Mouse (Mus musculus): ENCODE data around the gene 2410004B18Rik. TPM values are rescaled to one million over a fixed set of nuclear protein-coding genes. Genes with fewer than 3 reads are reported as not detected.
"Not testable (repeated sequence)": the region's sequence is repeated elsewhere in the genome, so short reads cannot be mapped to it uniquely, and the experiment has no call there.

The 2410004B18Rik gene
- 10 to 100 TPM; 15.0 to 22.4 TPM for total RNA-seq (2021)
- long read RNA-seq, experiment 1, transcript 2410004B18Rik-202 (4 exons, 1,644 nt) = minor isoform, 9 of 26 reads
- long read RNA-seq, experiment 1, transcript 2410004B18Rik-201 (3 exons, 1,547 nt) = major isoform, 13 of 26 reads
- long read RNA-seq, experiment 1, partial matches to known transcripts = 0 of 26 reads
- long read RNA-seq, experiment 1, other reads (novel, unspliced or antisense) = 1 of 26 reads
- long read RNA-seq, experiment 2, transcript 2410004B18Rik-201 (3 exons, 1,547 nt) = major isoform, 16 of 31 reads
- long read RNA-seq, experiment 2, transcript 2410004B18Rik-202 (4 exons, 1,644 nt) = minor isoform, 8 of 31 reads
- long read RNA-seq, experiment 2, partial matches to known transcripts = 1 of 31 reads
- long read RNA-seq, experiment 2, other reads (novel, unspliced or antisense) = 2 of 31 reads

GRCm38 (mm10) chr3:145937505-145938404 is at the start of gene 2410004B18Rik:
2410004B18Rik (plus strand) TSS chr3:145938014.
- peak; percentile 88 to 91 for DNase-seq (ENCODE audit: low spot score in 2 of 2)

DNA sequence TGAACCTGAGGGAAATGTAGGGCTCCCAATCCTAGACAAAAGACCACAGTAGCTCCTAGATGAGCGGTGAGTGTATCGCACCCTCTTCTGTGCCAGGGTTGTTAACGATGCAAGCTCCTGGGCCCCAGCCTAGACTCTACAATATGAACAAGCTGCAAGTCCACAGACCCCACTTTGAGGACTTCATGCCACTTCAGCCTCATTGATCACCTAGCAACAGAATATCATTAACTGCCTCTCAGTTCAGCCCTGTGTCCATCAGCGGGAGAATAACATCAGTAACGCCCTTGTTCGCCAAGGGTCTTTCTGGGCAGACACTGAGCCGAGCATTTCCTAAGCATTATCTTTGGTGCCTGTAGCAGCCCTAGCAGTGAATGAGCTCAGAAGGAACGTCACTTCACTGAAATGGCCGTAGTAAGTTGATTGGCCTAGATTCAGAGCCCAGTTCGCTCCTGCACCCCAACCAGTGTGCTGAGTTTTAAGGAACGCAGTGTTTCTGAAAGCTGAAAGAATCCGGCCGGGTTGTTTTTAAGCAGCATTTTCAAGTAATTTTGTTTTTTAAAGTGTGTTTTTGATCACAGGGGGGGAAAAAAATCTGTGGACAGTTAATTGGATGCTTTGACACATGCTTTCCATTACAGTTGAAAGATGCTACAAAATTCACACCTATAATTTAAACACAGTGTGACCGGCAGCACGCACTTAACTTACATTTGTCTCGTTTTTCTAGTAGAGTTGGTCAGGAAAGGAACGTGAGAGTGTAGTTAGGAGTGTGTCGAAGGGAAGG is 47.3 kb upstream of the 2410004B18Rik start:
- no peak for DNase-seq (ENCODE audit: low spot score in 2 of 2)

GRCm38 (mm10) chr3:145892451-145892850 is 45.4 kb upstream of the 2410004B18Rik start:
- DNase-seq (ENCODE audit: low spot score in 2 of 2) = no peak

DNA sequence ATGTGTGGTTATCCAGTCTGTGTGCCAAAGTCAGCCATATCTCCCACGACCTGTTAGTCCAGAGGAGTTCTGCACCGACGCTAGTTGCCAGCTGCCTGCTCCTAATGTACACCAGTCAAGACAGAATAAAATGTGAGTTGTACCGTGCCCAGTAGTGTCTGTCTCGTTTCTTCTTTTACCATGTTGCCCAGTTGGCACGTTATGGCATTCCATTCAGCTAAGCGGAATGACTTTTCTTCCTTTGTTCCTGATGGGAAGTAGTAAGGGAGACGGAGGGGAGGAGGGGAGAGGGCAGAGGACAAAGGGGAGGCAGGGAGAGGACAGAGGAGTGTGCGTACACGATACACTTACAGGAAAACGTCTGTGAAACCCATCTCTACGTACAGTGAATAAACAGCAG is 43.7 kb upstream of the 2410004B18Rik start:
- DNase-seq (ENCODE audit: low spot score in 2 of 2) = no peak

DNA sequence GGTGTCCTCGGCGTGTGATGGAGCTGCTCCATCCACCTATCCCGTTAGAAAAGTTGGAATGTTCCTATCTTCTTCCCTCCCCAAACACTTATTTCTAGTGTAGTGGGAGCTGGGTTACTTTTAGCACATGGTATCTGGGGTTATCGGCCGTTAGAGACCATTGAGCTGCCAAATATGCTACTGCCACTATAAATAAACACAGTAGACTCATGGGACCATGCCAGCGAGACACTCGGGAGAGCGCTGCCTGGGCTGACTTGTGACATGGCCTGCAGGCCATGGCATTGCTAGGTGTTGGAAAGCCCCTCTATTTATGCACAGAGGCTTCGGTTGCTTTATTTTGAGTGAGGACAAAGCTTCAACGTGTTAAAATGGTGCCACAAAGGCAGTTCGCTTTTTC is 40.1 kb upstream of the 2410004B18Rik start:
- DNase-seq (ENCODE audit: low spot score in 2 of 2) = no peak

- DNase-seq (ENCODE audit: low spot score in 2 of 2) = no peak
Measured at GRCm38 (mm10) chr3:145899832-145900231, 38.0 kb upstream of the 2410004B18Rik start.

DNA sequence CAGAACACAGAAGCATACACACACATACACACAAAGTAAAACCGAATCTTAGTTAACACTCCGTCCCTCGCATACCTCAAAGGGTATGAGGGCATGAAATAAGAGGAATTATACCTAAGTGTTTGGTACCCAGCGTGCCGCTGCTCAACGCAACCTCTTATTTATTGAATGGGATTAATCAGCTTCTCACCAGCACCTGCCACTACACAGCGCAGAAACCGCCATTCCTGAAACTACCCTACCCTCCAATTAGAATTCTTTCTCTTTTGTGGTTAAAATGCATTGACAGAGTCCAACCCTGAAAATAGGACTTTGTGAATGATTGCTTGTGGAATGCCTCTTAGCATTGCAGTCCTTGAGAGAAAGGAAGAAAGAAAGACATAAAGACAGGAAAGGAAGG is 34.3 kb upstream of the 2410004B18Rik start:
- DNase-seq (ENCODE audit: low spot score in 2 of 2) = no peak

GRCm38 (mm10) chr3:145904850-145905776 is 32.7 kb upstream of the 2410004B18Rik start:
- DNase-seq (ENCODE audit: low spot score in 2 of 2) = peak; percentile 44 to 71

GRCm38 (mm10) chr3:145906582-145906981 is 31.2 kb upstream of the 2410004B18Rik start:
- DNase-seq (ENCODE audit: low spot score in 2 of 2) = no peak

DNA sequence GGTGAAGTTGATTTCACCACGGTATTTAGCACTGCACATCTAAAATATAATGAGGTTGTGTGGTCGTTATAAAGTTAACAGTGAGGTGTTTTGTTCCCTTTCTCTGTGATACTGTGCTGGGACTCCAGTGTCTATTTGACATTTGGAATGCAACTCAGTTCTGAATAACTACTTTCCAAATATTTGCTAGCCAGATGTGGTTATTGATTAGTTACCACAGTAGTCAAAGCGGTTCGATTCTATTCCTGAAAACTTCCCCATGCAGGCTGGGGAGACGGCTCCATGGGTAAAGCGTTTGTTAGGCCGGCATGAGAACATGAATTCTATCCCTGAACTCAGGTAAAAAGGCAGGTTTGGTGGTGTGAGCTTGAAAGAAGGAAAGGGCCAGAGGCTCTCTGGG is 25.3 kb upstream of the 2410004B18Rik start:
- no peak for DNase-seq (ENCODE audit: low spot score in 2 of 2)

DNA sequence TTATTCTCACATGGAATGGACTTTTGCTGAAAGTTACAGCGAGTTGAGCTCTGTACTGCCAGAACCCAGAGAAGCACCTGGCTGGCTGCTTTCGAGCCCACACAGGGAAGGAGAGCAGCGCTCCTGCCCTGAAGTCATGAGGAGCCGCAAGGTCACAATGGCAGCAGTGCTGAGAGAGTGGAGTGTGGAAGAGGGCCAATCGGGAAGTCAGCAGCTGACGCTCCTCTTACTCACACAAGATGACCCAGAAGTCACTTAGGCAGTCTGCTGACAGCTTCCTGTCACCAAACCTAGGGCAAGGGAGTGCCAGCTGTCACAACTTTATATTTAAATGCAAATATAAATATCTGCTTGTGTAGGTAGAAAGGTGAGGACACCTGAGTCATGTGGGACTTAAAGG is 24.6 kb upstream of the 2410004B18Rik start:
- DNase-seq (ENCODE audit: low spot score in 2 of 2) = no peak

DNA sequence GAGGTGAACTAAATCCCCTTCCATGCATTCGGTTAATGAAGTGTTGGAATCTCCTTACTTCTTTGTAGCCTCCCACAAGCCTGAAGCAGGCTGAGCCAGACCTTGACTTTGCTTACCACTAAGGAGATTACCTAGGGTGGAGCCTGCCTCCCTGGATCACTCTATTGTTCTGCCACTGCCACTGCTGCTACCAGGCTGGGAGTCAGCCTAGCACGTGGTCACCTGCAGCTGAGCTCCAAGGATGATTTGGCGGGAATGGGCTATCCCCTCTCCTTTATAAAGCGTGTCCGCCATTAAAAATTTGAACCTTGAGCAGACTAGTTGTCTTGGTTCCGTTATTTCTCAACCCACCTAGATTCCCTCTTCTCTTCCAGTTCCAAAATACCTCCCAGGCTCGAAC is 23.9 kb upstream of the 2410004B18Rik start:
- not testable (repeated sequence) for DNase-seq (ENCODE audit: low spot score in 2 of 2)

DNA sequence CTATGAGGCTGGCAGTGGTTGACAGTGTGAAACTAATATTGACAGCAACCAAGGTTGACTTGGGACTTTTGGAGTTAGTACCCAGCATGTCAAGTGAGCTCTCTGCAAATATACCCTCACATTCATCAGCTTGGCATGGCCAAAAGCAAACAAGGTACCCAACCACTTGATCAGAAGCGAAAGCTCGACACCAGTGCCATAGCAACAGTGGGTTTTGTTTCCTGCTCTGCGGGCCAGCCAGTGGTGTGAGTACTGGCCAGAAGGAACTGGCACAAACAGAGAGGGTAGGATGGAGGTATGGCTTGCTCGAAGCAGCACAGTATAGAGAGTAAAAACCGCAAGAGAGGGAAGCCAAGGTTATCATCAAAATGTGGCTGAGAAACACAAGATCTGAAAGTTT is 21.4 kb upstream of the 2410004B18Rik start:
- DNase-seq (ENCODE audit: low spot score in 2 of 2) = no peak

DNA sequence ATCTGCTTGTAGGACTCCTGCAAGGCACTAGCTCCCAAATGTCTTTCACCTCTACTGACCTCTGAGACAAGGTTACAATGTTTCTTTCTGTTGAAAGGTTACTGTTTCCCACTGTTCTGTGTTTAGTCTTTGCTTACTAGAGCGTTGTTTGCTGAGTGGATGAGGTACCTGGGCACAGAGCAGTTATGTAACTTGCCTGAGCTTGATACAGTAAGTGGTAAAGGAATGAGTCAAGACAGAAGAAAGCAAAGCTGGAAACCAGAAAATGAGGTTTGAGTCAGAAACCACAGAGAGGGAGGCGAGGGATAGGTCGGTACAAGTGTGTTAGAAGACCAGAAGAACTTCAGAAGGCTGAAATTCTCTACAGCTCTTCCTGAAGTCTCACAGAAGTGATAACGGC is 21.0 kb upstream of the 2410004B18Rik start:
- no peak for DNase-seq (ENCODE audit: low spot score in 2 of 2)

DNA sequence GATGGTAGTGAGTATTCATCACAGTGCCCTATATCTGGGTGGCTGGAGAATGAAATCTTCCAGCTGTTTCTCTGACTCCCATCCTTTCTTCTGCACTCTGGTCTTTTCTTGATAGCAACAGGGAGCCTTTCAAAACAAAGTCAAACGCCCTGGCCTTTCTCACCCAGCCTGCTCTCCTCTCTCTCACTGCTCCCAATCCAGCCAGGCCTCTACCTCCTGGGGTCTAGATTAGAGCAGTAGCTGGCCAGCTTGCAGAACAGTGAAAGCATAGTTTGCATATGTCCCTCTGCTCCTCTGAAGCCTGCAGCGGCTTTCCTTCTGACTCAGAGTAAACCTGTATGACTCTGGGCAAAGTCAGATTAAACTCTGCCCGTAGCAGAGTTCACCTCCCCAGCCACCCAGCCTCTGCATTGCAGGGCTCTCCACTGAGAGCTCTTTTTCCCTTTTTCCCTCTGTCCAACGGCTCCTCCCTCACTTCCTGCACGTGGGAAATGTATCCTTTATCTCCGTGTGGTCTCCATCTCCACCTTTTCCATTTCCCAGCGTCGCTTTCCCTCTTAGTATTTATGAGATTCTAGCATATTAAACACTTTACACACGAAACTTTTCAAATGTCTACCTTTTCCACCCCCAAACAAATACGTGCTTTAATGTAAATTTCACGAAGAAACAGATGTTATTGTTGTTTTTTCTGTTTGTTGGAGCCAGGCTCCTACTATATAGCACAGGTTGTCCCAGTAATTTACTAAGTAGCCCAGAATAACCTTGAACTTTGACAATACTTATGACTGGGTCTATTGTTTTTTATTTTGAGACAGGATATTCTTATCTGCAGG is 15.6 kb upstream of the 2410004B18Rik start, which contains the start of gene Bcl10:
Bcl10 (plus strand) TSS at position 786 of the 836 bp plus-strand sequence.
- no peak for DNase-seq (ENCODE audit: low spot score in 2 of 2)

GRCm38 (mm10) chr3:145922971-145923370 is 14.8 kb upstream of the 2410004B18Rik start:
- DNase-seq (ENCODE audit: low spot score in 2 of 2) = no peak

DNA sequence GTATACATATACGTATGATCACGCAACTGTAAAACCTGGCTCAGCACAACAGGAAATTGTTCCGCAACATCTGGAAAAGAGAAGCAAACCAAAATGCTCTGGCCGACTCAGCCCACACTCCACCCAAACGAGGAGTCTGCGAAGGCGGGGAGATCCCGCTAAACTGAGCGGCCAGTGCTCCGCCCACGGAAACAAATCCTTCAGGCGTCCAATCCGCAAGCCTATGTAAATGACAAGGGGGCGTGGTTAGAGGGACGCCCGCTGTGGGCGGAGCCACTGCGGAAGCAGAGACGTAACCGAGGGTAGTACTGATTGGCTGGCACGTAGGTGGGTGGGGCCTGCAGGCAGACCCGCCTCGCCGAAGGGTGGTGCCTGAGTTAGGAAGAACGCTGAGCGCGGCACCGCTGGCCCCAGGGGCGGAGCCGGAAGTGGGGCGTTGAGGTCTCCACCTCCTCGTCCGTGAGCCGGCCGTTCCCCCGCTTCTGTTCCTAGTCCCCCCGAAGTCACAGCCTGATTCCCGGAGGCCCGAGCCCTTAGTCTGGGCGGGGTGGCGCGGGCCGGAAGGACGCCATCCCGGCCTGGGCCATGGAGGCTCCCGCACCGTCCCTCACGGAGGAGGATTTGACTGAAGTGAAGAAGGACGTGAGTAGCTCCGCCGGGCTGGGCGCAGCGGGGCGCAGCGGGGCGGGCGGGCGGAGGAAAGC is 13.8 kb upstream of the 2410004B18Rik start:
- DNase-seq (ENCODE audit: low spot score in 2 of 2) = peak; percentile 98 to 99

DNA sequence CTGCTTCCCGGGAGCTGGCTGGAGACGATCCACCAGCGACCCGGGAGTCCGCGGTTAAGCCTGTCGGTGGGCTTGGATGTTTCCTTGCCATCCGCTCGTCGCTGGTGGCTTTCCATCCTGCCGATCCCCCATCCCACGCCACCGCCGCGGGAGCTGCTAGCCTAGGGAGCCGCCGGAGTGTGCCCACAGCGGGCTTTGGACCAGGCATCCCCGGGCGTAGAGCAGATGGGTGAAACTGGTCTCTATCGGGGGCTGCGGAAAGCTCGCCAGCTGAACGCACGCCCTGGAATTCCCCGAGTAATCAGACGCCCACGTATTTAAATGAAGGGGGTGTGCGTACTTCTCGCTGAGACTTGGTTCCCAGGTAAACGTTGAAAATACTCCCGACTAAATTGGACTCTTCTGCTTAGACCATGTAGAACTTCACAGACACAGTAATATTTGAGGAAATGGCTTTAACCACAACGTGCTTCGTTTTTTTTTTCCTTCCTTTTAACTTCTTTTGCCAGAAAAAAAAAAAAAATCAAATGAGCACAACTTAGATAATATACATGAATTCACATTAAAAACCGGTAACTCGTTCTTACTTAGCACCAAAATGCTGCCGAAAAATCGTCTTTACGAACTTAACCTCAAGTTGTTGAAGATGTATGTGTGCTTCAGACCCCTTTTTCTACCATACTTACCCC is 13.0 kb upstream of the 2410004B18Rik start:
- peak; percentile 31 to 47 for DNase-seq (ENCODE audit: low spot score in 2 of 2)
